Mouse (Mus musculus): ENCODE measurements around the gene Zfp467. TPM values are rescaled to one million over a fixed set of nuclear protein-coding genes. Genes with fewer than 3 reads are reported as not detected.

Zfp467 gene
- total and polyA plus RNA-seq, 3 experiments: 0.85 to 5.7 TPM; not detected in 1

GRCm38 (mm10) chr6:48412662-48413061 is 33.0 kb downstream of the Zfp467 start:
- H3K27ac ChIP-seq (ENCODE audit: control insufficient read depth, low read depth, low read length): no peak overlapping the region
- no peaks in the 10 kb centered on the region for H3K9me3 ChIP-seq (replicated peaks; ENCODE audit: insufficient read depth, low read length)
- no peak for DNase-seq (ENCODE audit: low read depth, low spot score)
- H3K4me3 ChIP-seq (ENCODE audit: control insufficient read depth in 1 of 2, insufficient read depth in 1 of 2, low read depth in 2 of 2, low read length in 2 of 2): no peak overlapping the region
- no peaks in the 10 kb centered on the region for H3K79me2 ChIP-seq (ENCODE audit: control insufficient read depth, insufficient read depth, low read length, poor library complexity)
- no peaks in the 10 kb centered on the region for H3K4me1 ChIP-seq (ENCODE audit: control insufficient read depth in 1 of 2, insufficient read depth in 2 of 2, low read length in 2 of 2)
- H3K27me3 ChIP-seq (ENCODE audit: control insufficient read depth in 1 of 2, insufficient read depth in 2 of 2, low read length in 2 of 2): no peaks in the 10 kb centered on the region
- TF ChIP-seq CTCF (IDR thresholded peaks at IDR 0.05 in 2 of 3, conservative IDR thresholded peaks at IDR 0.05 in 1 of 3; ENCODE audit: control insufficient read depth in 1 of 3, insufficient read depth in 1 of 3, low read depth in 2 of 3, low read length in 3 of 3, poor library complexity in 1 of 3, severe bottlenecking in 1 of 3): no peak
- no peak overlapping the region for H3K9ac ChIP-seq (ENCODE audit: control insufficient read depth, low read depth, low read length, poor library complexity, severe bottlenecking)
- no peaks in the 10 kb centered on the region for H3K36me3 ChIP-seq (ENCODE audit: control insufficient read depth in 1 of 2, insufficient read depth in 2 of 2, low read length in 2 of 2)

GRCm38 (mm10) chr6:48412147-48412546 is 33.5 kb downstream of the Zfp467 start:
- H3K36me3 ChIP-seq (ENCODE audit: control insufficient read depth in 1 of 2, insufficient read depth in 2 of 2, low read length in 2 of 2): no peaks in the 10 kb centered on the region
- H3K9me3 ChIP-seq (replicated peaks; ENCODE audit: insufficient read depth, low read length): no peaks in the 10 kb centered on the region
- no peaks in the 10 kb centered on the region for H3K4me1 ChIP-seq (ENCODE audit: control insufficient read depth in 1 of 2, insufficient read depth in 2 of 2, low read length in 2 of 2)
- H3K27me3 ChIP-seq (ENCODE audit: control insufficient read depth in 1 of 2, insufficient read depth in 2 of 2, low read length in 2 of 2): no peaks in the 10 kb centered on the region
- H3K9ac ChIP-seq (ENCODE audit: control insufficient read depth, low read depth, low read length, poor library complexity, severe bottlenecking): no peak overlapping the region
- no peak overlapping the region for H3K27ac ChIP-seq (ENCODE audit: control insufficient read depth, low read depth, low read length)
- TF ChIP-seq TCF12 (IDR thresholded peaks at IDR 0.05; ENCODE audit: low read depth, low read length) (no peak), POLR2A (IDR thresholded peaks at IDR 0.05; ENCODE audit: control insufficient read depth in 1 of 2, insufficient read depth in 1 of 2, low read depth in 1 of 2, low read length in 2 of 2, poor library complexity in 1 of 2) (no peak), MYB (IDR thresholded peaks at IDR 0.05; ENCODE audit: low read depth, low read length) (no peak), ZNF384 (IDR thresholded peaks at IDR 0.05; ENCODE audit: low read depth, low read length) (no peak), MEF2A (IDR thresholded peaks at IDR 0.05; ENCODE audit: extremely low read depth, insufficient replicate concordance, low read depth, low read length, poor library complexity, severe bottlenecking) (no peak)
- DNase-seq (ENCODE audit: low read depth, low spot score): no peak
- H3K4me3 ChIP-seq (ENCODE audit: control insufficient read depth in 1 of 2, insufficient read depth in 1 of 2, low read depth in 2 of 2, low read length in 2 of 2): no peak overlapping the region
- H3K79me2 ChIP-seq (ENCODE audit: control insufficient read depth, insufficient read depth, low read length, poor library complexity): no peaks in the 10 kb centered on the region

- no peaks in the 10 kb centered on the region for H3K4me1 ChIP-seq (ENCODE audit: control insufficient read depth in 1 of 2, insufficient read depth in 2 of 2, low read length in 2 of 2)
- H3K4me3 ChIP-seq (ENCODE audit: control insufficient read depth in 1 of 2, insufficient read depth in 1 of 2, low read depth in 2 of 2, low read length in 2 of 2): no peak overlapping the region
- H3K36me3 ChIP-seq (ENCODE audit: control insufficient read depth in 1 of 2, insufficient read depth in 2 of 2, low read length in 2 of 2): no peaks in the 10 kb centered on the region
- H3K79me2 ChIP-seq (ENCODE audit: control insufficient read depth, insufficient read depth, low read length, poor library complexity): no peaks in the 10 kb centered on the region
- DNase-seq (ENCODE audit: low read depth, low spot score): no peak
- no peaks in the 10 kb centered on the region for H3K27me3 ChIP-seq (ENCODE audit: control insufficient read depth in 1 of 2, insufficient read depth in 2 of 2, low read length in 2 of 2)
- TF ChIP-seq MAX (IDR thresholded peaks at IDR 0.05; ENCODE audit: low read length) (no peak), ELF1 (IDR thresholded peaks at IDR 0.05; ENCODE audit: low read depth, low read length) (no peak), ZC3H11A (IDR thresholded peaks at IDR 0.05; ENCODE audit: low read depth, low read length) (no peak), TAL1 (IDR thresholded peaks at IDR 0.05; ENCODE audit: low read length) (no peak), SIN3A (IDR thresholded peaks at IDR 0.05; ENCODE audit: low read length) (no peak), POLR2A (IDR thresholded peaks at IDR 0.05; ENCODE audit: control insufficient read depth in 1 of 2, insufficient read depth in 1 of 2, low read depth in 1 of 2, low read length in 2 of 2, poor library complexity in 1 of 2) (no peak), BHLHE40 (IDR thresholded peaks at IDR 0.05; ENCODE audit: borderline replicate concordance, low read depth, low read length) (no peak), NRF1 (IDR thresholded peaks at IDR 0.05; ENCODE audit: insufficient read depth, low read depth, low read length, poor library complexity, severe bottlenecking) (no peak), CHD2 (IDR thresholded peaks at IDR 0.05; ENCODE audit: low read length) (no peak), E2F4 (IDR thresholded peaks at IDR 0.05; ENCODE audit: borderline replicate concordance, low read depth, low read length) (no peak), EP300 (IDR thresholded peaks at IDR 0.05; ENCODE audit: low read depth in 1 of 2, low read length in 2 of 2) (no peak), MXI1 (IDR thresholded peaks at IDR 0.05; ENCODE audit: low read depth, low read length) (no peak), MEF2A (IDR thresholded peaks at IDR 0.05; ENCODE audit: extremely low read depth, insufficient replicate concordance, low read depth, low read length, poor library complexity, severe bottlenecking) (no peak), MYC (IDR thresholded peaks at IDR 0.05; ENCODE audit: low read depth, low read length) (no peak), ZMIZ1 (IDR thresholded peaks at IDR 0.05; ENCODE audit: low read depth, low read length) (no peak), GABPA (IDR thresholded peaks at IDR 0.05; ENCODE audit: low read depth, low read length) (no peak), MYB (IDR thresholded peaks at IDR 0.05; ENCODE audit: low read depth, low read length) (no peak), TBP (IDR thresholded peaks at IDR 0.05; ENCODE audit: low read depth, low read length) (no peak)
- no peak overlapping the region for H3K9ac ChIP-seq (ENCODE audit: control insufficient read depth, low read depth, low read length, poor library complexity, severe bottlenecking)
- H3K27ac ChIP-seq (ENCODE audit: control insufficient read depth, low read depth, low read length): no peak overlapping the region
- no peaks in the 10 kb centered on the region for H3K9me3 ChIP-seq (replicated peaks; ENCODE audit: insufficient read depth, low read length)
Measured at GRCm38 (mm10) chr6:48411193-48412092, 34.2 kb downstream of the Zfp467 start.

Data from MEL (cell line).